Mouse (Mus musculus): ENCODE data around the gene Lrrc23.

Gene Lrrc23

DNA sequence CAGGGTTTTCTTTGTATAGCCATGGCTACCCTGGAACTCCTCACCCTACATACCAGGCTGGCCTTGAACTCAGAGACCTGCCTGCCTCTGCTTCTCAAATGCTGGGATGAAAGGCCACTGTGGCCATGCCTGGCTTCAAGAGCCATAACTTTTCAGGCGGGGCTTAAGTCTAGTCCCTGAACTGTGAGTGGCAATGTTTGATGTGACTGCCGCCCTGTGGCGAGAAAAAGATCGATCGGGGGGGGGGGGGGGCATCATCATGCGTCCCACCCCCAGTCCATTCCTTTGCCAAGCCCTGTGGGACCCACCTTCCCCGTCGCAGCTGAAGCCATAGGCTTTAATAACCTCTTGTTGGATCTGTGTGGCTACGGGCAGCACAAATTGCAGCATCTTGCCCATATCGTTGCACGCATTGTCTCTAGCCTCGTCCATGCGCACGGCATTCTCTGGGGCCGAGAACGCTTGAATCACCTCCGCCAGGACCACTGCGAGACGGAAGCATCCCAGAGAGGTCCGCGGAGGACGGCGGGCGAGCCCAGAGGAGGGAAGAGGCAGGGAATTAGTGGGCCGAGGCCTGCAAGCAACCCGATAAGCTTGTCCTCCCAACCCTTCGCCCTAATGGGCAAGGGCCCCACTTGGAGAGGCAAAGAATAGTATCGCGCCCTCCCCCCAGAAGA, 39.2 kb downstream of the Lrrc23 start:
- DNase-seq, result peak; percentile 50 to 74

DNA sequence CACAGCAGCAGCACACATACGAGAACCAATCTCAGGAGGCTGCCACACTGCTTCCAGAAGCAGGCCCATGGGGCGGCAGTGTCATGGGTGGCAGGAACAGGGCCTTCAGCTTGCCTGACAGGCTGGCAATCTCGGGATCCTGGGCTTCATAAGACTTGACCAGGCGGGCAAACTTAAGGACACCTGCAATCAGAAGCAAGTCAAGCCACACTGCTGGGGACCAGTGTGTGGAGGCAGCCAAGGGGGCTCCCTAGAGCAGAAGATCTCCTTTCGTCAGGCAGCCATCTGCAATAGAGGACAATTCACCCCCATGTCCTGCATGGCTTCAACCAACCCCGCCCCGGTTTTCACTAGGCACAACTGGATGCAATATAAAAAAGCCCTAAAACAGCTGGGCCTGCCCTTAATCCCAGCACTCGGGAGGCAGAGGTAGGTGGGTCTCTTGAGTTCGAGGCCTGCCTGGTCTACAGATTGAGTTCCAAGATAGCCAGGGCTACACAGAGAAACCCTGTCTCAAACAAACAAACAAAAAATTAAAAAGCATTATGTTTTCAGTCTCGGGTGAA, 40.2 kb downstream of the Lrrc23 start:
- no peak for DNase-seq

DNA sequence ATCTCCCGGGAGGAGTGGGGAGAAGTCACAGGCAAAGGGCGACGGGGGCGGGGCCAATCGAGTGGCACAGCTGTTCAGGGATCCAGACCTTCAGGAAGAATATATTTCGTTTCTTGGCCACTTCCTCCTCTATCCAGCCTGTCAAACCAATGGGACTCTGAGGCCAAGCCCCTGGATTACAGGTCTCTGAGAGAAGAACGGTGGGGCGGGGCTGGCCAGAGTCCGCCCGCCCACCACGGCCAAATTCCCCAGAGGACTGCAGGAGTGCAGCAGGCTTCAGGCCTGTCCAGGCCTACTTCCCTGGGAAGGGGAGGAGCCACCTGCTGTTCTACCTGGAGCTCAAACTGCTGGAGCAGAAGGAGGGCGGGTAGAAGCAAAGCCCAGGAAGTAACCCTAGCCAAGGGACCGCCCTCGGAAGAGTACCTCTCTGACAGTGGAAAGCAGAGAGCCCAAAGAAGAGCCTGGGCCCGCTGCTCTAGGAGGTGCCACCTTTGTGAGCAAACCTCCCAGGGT, 41.0 kb downstream of the Lrrc23 start, which contains the start of gene Ptpn6:
Gene Ptpn6, minus strand, starts transcription at position 204 of the 513 bp plus-strand sequence.
- no peak for DNase-seq

DNA sequence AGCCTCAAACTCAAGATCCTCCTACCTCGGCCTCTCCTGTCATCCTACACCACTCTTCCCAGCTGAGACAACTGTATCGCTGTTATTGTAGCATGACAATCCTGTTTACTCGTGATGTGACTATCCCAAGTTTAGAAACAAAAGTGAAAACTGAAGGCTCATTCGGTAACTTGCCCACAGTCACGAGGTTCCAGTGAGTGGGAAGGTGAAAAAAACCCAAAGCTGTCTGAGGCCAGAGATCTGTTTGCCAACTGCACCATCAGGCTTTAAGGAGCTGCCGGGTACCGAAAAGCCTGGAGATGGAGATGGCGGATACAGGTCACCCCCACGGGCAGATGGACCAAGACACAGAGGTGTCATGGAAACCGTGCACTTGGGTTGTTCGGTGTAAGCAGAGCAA, 42.5 kb downstream of the Lrrc23 start:
- no peak for DNase-seq

DNA sequence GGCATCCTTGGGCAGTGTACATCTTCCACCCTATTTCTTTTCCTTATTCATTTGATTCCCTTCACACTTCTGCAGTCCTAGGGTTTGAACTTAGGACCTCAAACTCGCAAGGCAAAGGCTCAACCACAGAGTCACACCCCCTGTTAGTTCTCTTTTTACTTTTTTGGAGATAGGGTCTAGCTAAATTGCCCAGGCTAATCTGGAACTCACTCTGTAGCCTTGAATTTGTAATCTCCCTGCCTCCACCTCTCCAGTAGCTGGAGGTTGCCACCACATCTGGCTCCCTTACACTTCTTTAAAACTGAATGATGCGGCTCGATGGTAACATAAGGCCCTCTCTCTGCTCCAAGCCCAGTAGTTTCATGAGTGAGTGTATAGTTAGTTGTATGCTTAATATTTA, 45.1 kb downstream of the Lrrc23 start:
- no peak for DNase-seq

DNA sequence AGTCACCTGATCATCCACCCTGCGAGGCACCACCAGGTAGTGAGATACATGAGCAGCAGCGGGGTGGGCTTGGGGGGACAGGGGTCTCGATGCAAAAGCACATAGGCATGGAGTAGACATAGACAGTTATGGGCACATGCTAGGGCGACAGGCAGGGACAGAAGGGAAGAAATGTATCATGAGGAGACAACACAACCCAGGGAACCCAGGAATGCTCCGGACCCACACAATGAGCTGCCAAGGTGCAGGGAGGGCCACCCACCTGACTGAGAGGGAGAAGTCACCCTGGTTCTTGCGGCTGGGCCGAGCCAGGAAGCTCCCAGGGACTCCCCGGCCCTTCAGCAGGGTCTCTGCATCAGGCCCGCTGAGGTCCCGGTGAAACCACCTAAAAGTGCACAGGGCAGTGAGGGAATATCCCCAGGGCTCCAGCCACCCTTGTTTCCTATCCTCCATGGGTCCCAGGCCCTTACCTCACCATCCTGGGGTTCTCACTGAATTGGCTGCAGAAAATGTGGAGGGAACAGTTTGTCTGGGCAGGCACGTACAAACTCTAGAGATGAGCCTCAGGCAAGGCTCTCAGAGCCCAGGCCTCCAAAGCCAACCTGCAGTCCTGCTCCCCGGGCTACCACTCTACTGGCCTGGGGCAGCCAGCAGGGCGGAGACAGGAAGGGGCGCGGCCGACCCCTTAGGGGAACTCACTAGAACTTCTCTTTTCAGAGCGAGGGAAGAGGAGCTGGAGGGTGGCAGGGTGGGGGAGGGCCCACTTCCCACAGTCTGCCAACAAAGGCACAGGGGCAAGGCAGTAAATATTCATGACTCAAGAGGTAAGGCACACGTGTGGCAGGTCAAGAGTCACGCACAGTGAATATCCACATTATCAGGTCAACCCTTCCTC, 46.8 kb downstream of the Lrrc23 start:
- no peak for DNase-seq

DNA sequence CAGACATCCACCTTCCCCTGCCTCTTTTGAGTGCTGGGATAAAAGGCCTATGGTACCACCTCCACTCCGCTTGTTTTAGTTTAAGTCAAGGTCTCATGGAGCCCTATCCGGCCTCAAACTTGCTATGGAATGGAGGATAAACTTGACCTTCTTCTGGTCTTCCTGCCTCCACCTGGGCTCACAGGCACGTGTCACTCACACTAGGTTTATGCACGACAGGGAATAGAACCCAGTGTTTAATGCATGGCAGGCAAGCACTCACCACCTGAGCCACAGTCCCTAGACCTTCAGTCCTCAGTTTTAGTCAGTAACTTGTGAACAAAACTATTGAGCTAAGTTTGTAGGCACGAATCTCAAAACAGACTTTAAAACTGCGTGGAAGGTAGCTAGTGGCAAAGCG, 48.5 kb downstream of the Lrrc23 start:
- no peak for DNase-seq

DNA sequence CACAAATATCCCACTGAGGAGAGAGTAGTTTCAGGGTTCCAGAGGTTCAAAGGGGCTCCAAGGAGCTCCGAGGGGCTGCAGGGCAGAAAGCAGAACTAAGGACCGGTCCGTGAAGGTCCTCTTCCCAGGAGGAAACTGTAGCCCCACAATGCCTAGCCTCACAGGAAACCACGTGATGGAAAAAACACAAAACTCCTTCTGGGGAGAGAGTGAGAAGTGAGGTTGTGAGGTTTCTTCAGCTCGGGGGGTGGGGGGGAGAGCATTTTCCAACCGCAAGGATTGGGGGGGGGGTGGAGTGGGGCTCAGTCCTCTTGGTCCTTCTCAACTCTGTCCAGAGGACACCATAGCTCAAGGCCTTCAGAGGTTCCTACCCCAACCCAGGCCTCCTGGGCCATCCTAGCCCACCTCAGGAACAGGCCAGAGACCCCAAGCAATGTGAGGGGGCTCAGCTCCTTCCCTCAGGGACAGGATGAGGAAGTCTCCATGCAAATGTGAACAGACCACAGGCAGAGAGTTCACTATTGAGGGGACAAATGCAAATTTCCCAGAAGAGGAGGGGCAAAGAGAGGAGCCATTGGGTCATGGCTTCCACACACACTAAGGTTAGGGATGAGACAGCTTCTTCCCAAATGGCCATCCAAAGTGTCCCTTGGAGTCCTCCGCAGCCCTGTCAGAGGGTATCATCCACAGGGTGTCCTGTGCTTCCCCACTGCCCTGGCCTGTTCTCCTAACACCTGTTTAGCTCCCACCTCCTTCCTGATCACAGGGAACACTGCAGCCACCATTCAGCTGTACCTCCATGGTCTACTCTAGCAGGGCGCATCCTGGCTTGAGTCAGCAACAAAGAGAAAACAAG, 49.4 kb downstream of the Lrrc23 start:
- no peak for DNase-seq

DNA sequence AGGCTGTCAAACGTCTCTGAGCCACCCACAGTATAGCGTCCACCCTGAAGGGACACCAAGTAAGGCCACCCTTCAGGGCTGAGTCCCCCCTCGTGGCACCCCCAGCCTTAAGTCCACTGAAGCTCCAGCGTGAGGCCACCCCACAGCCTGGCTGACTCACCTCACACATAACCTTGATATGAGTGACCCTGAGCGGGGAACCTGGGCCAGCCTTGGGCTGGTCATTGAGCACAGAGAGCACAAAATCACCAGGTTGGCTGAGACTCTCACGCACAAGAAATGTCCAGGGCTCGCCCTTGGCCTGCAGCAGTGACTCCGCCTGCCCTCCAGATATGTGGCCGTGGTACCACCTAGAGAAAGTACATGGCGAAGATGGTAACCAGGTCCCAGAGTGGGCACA, 50.9 kb downstream of the Lrrc23 start:
- no peak for DNase-seq

DNA sequence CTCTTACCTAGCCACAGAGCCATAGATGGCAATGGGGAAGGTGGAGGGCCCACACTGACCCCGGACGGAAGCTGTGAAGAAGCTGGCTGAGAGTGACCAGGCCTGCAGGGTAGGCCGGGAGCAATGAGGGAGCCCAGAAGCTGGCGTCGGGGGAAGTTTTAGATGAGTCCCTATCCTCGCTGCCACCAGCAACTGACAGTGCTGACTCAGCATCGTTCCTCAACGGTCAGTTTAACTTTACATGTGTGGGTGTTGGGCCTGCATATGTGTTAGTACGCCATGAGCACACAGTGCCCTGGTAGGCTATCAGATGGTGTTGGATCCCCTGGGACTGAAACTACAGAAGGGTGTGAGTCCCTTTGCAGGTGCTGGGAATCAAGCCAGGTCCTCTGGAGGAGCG, 55.1 kb downstream of the Lrrc23 start:
- no peak for DNase-seq

DNA sequence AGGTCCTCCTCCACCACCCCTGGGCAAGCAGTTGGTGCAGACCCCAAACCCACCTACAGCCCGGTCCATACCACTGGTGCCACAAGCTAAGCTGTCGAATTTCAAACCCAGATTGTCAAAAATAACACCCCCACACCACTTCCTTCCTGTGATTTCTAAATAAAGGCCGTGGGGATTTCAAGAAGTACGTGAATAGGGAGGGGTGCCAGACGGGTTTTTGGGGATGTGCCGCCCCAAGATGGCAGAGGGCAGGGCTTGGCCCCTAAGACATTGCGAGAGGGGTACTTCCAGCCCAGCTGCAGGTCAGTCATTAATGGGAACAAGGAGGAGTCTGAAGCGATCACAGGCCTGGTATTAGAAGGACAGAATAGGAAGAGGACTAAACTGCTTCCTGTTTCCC, 56.0 kb downstream of the Lrrc23 start:
- no peak for DNase-seq

DNA sequence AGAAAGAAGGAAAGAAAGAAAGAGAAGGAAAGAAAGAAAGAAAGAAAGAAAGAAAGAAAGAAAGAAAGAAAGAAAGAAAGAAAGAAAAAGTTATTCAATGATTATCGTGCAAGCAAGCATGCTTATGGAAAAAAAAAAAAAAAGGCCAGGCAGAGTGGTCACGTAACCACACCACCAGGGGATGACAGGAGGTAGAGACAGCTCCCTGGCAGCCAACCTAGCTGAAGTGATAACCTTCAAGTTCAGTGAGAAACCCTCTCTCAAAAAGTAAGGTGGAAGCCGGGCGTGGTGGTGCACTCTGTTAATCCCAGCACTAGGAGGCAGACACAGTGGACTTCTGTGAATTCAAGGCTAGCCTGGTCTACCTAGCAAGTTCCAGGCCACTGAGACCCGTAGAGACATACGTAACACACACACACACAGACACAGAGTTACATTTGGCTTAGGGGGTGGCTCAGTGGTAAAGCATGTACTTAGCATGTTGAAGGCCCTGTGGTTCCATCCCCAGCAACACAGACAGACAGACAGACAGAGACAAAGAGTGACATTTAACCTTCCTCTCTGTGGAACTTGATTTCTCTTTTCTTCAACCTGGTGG, 56.6 kb downstream of the Lrrc23 start:
- no peak for DNase-seq

DNA sequence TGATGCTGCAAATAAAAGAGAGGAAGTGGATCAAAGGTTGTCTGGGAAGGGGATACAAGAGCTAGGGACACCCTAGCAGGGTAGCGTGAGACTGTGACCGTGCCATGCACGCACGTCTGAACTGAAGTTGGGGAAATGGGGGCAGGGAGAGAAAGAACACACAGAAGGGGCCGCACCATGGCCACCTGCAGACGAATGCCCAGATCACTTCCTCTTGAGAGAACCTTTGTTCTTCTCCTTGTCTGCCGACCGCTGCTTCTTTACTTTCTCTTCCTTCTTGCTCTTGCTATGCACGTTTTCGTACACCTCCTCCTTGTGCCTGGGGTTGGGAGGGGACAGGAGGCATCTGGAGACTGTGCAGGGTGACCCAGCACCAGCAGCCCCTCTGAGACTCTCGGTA, 58.6 kb downstream of the Lrrc23 start:
- DNase-seq, result no peak
